Mouse (Mus musculus) monocyte, adult 5-6 weeks (primary cell): Measurements from ENCODE around the gene Patj. TPM values are rescaled to one million over a fixed set of nuclear protein-coding genes. Genes with fewer than 3 reads are reported as not detected.
A peak's percentile ranks its signal among the peaks of the same experiment; 100 is the strongest.
"Not testable (repeated sequence)": the region's sequence is repeated elsewhere in the genome, so short reads cannot be mapped to it uniquely, and the experiment has no call there.

Experiments used
- ATAC-seq: fragments of 153-309, 156-312 bp; replicated peaks from 2 replicates; pipeline ENCODE4 v1.8.0; 2017; ENCODE audit warnings: mild to moderate bottlenecking; ENCODE audit not compliant: low TSS enrichment, insufficient number of reproducible peaks, severe bottlenecking, poor library complexity, low FRiP score
- total RNA-seq: library from RNA; stranded (forward); fragments of 200-1000, 200-491, 200-594 nt; gene quantifications from 3 replicates; pipeline ENCODE4 v1.2.3, GENCODE M21; 2017

Gene Patj
- total RNA-seq, 1 experiment from 2014 or later, result 3.1 TPM

- no peak for ATAC-seq
These were observed 292.5 kb downstream of the Patj start for GRCm38 (mm10) chr4:98688116-98688515.

GRCm38 (mm10) chr4:98688520-98688919 lies 292.9 kb downstream of the Patj start:
- no peak for ATAC-seq

- no peak for ATAC-seq
These were observed 294.4 kb downstream of the Patj start for GRCm38 (mm10) chr4:98689988-98690387.

- no peak for ATAC-seq
These were observed 298.0 kb downstream of the Patj start for GRCm38 (mm10) chr4:98693465-98694185.

- no peak for ATAC-seq
These were observed 302.3 kb downstream of the Patj start for GRCm38 (mm10) chr4:98697932-98698331.

- no peak for ATAC-seq
These were observed 303.3 kb downstream of the Patj start for GRCm38 (mm10) chr4:98698921-98699320.

- ATAC-seq, result no peak
These were observed 304.6 kb downstream of the Patj start for GRCm38 (mm10) chr4:98700156-98700555.

GRCm38 (mm10) chr4:98702201-98702894 lies 306.8 kb downstream of the Patj start:
- ATAC-seq, result no peak

- no peak for ATAC-seq
These were observed 315.3 kb downstream of the Patj start for GRCm38 (mm10) chr4:98710891-98711290.

- no peak for ATAC-seq
These were observed 322.4 kb downstream of the Patj start for GRCm38 (mm10) chr4:98717735-98718546.

GRCm38 (mm10) chr4:98718547-98718917 lies 322.9 kb downstream of the Patj start:
- ATAC-seq, result no peak

- 0 out of 2 replicates have a peak, but pooled peaks have one; percentile 27 for ATAC-seq
These were observed 326.9 kb downstream of the Patj start for GRCm38 (mm10) chr4:98722454-98722853.

- ATAC-seq, result not testable (repeated sequence)
These were observed 329.1 kb downstream of the Patj start for GRCm38 (mm10) chr4:98724682-98725081.

GRCm38 (mm10) chr4:98725439-98725838 lies 329.9 kb downstream of the Patj start:
- no peak for ATAC-seq

- ATAC-seq, result no peak
These were observed 331.1 kb downstream of the Patj start, which contains the start of gene L1td1 for GRCm38 (mm10) chr4:98726590-98727237. TSS of gene L1td1 (plus strand) at chr4:98726734.

GRCm38 (mm10) chr4:98727295-98727958 lies 331.8 kb downstream of the Patj start:
- ATAC-seq, result no peak

- ATAC-seq, result no peak
These were observed 332.4 kb downstream of the Patj start for GRCm38 (mm10) chr4:98727959-98728347.

GRCm38 (mm10) chr4:98728716-98729115 lies 333.1 kb downstream of the Patj start:
- no peak for ATAC-seq
